Mouse (Mus musculus): Measurements from ENCODE around the gene Chrnb1.

Gene Chrnb1

GRCm38 (mm10) chr11:69804652-69804940 is 8.9 kb upstream of the Chrnb1 start:
- no peak for DNase-seq (ENCODE audit: low read depth, low spot score)

GRCm38 (mm10) chr11:69803786-69804651 is 8.3 kb upstream of the Chrnb1 start:
- DNase-seq (ENCODE audit: low read depth, low spot score) = peak; percentile 92

- DNase-seq (ENCODE audit: low read depth, low spot score) = no peak
Measured at GRCm38 (mm10) chr11:69803328-69803727, 7.6 kb upstream of the Chrnb1 start.

- DNase-seq (ENCODE audit: low read depth, low spot score) = peak; percentile 91
Measured at GRCm38 (mm10) chr11:69802648-69803105, 6.9 kb upstream of the Chrnb1 start.

GRCm38 (mm10) chr11:69801379-69801977 is 5.7 kb upstream of the Chrnb1 start, which contains the start of gene Fgf11:
Fgf11 (minus strand) TSS chr11:69801857.
- DNase-seq (ENCODE audit: low read depth, low spot score) = no peak

- DNase-seq (ENCODE audit: low read depth, low spot score) = peak; percentile 94
Measured at GRCm38 (mm10) chr11:69800392-69801197, 4.9 kb upstream of the Chrnb1 start.

- DNase-seq (ENCODE audit: low read depth, low spot score) = peak; percentile 97
Measured at GRCm38 (mm10) chr11:69800138-69800391, 4.3 kb upstream of the Chrnb1 start.

- DNase-seq (ENCODE audit: low read depth, low spot score) = peak; percentile 98
Measured at GRCm38 (mm10) chr11:69799394-69800137, 3.8 kb upstream of the Chrnb1 start.

- no peak for DNase-seq (ENCODE audit: low read depth, low spot score)
Measured at GRCm38 (mm10) chr11:69797924-69798323, 2.2 kb upstream of the Chrnb1 start.

GRCm38 (mm10) chr11:69795983-69796435 is 266 bp upstream of the Chrnb1 start:
- DNase-seq (ENCODE audit: low read depth, low spot score) = peak; percentile 77

- DNase-seq (ENCODE audit: low read depth, low spot score) = no peak
Measured at GRCm38 (mm10) chr11:69793429-69793828, 2.3 kb downstream of the Chrnb1 start.

- no peak for DNase-seq (ENCODE audit: low read depth, low spot score)
Measured at GRCm38 (mm10) chr11:69791420-69791819, 4.3 kb downstream of the Chrnb1 start.

GRCm38 (mm10) chr11:69789431-69789830 is 6.3 kb downstream of the Chrnb1 start:
- DNase-seq (ENCODE audit: low read depth, low spot score) = no peak

GRCm38 (mm10) chr11:69787306-69787705 is 8.4 kb downstream of the Chrnb1 start:
- no peak for DNase-seq (ENCODE audit: low read depth, low spot score)

- DNase-seq (ENCODE audit: low read depth, low spot score) = peak; percentile 83
Measured at GRCm38 (mm10) chr11:69784793-69785272, 10.9 kb downstream of the Chrnb1 start.

GRCm38 (mm10) chr11:69781828-69782227 is 13.9 kb downstream of the Chrnb1 start:
- DNase-seq (ENCODE audit: low read depth, low spot score) = no peak

- no peak for DNase-seq (ENCODE audit: low read depth, low spot score)
Measured at GRCm38 (mm10) chr11:69778985-69779384, 16.8 kb downstream of the Chrnb1 start.

GRCm38 (mm10) chr11:69778258-69778982 is 17.3 kb downstream of the Chrnb1 start:
- DNase-seq (ENCODE audit: low read depth, low spot score) = no peak

GRCm38 (mm10) chr11:69777504-69778257 is 18.1 kb downstream of the Chrnb1 start:
- no peak for DNase-seq (ENCODE audit: low read depth, low spot score)

- DNase-seq (ENCODE audit: low read depth, low spot score) = no peak
Measured at GRCm38 (mm10) chr11:69776488-69776887, 19.3 kb downstream of the Chrnb1 start.

Data from A20 (cell line).